Mouse (Mus musculus) spleen, adult 2 months (tissue): Measurements from ENCODE around the gene Hba-x. TPM values are rescaled to one million over a fixed set of nuclear protein-coding genes. Genes with fewer than 3 reads are reported as not detected.

ENCODE experiments used
- DNase-seq, 2 experiments: peaks; one replicate each; pipeline versions ENCODE4 v3.0.0 to v3.0.0-alpha.2; 2012 to 2021; ENCODE audit warnings: low spot score in 2 of 2, low read depth in 1 of 2
- H3K27ac ChIP-seq: fragments of 200-500 bp; 2 replicates; pipeline ENCODE4 v1.5.1; 2012; ENCODE audit warnings: low read length, inconsistent platforms; ENCODE audit not compliant: insufficient read depth
- H3K27me3 ChIP-seq: fragments of 200-500 bp; 2 replicates; pipeline ENCODE4 v1.6.1; 2012; ENCODE audit warnings: mild to moderate bottlenecking, moderate library complexity, low read length, inconsistent platforms; ENCODE audit not compliant: control insufficient read depth, insufficient read depth
- H3K36me3 ChIP-seq: fragments of 200-500 bp; 2 replicates; pipeline ENCODE4 v1.6.1; 2012; ENCODE audit warnings: mild to moderate bottlenecking, low read length, inconsistent platforms; ENCODE audit not compliant: control insufficient read depth, insufficient read depth
- H3K4me1 ChIP-seq: fragments of 200-500 bp; 2 replicates; pipeline ENCODE4 v1.6.1; 2011; ENCODE audit warnings: inconsistent platforms; ENCODE audit not compliant: control insufficient read depth, insufficient read depth, insufficient read length
- H3K4me3 ChIP-seq: fragments of 200-500 bp; 2 replicates; pipeline ENCODE4 v1.5.1; 2011; ENCODE audit warnings: mild to moderate bottlenecking, inconsistent platforms; ENCODE audit not compliant: insufficient read depth, insufficient read length; ENCODE audit errors: extremely low read depth
- CTCF ChIP-seq: fragments of 200-500 bp; IDR thresholded peaks from 2 replicates; pipeline ENCODE4 v1.5.1; 2011; ENCODE audit warnings: mild to moderate bottlenecking, inconsistent platforms; ENCODE audit not compliant: insufficient read depth, insufficient read length, insufficient replicate concordance; ENCODE audit errors: extremely low read depth
- POLR2A ChIP-seq: fragments of 200-500 bp; IDR thresholded peaks from 2 replicates; pipeline ENCODE4 v1.6.1; 2011; ENCODE audit warnings: low read depth, low read length, inconsistent platforms
- WGBS: fragments of 180-500 bp; shearing (Covaris S2); methylation state at CpG from one replicate; pipeline ENCODE4 v1.1.7; 2018; 5-methylcytosine and 5-hydroxymethylcytosine counted together
- polyA plus RNA-seq: library from polyadenylated mRNA; depleted of rRNA; stranded (reverse); fragments of >200 nt; gene quantifications from 2 replicates; pipeline ENCODE4 v1.2.3, GENCODE M21; 2012; rRNA removed

Gene Hba-x
- 0.21 TPM in 1 of 2 replicates, not detected in the other for polyA plus RNA-seq

GRCm38 (mm10) chr11:32276347-32276746 is at the start of gene Hba-x:
Gene Hba-x (plus strand): TSS chr11:32276400.
- 81% methylated on average over 3 of the region's 3 CpGs for WGBS
- H3K27me3 ChIP-seq, result peaks cover 2% of the 10 kb centered on the region; the same call in 1 of the 2 replicates
- no peaks in the 10 kb centered on the region for H3K36me3 ChIP-seq
- no peak for DNase-seq
- TF ChIP-seq POLR2A (no peak), CTCF (no peak)
- H3K4me1 ChIP-seq, result no peaks in the 10 kb centered on the region
- no peak within 1 kb of the TSS for H3K27ac ChIP-seq
- H3K4me3 ChIP-seq, result no peak within 1 kb of the TSS

- no peak for DNase-seq
- Histone ChIP-seq H3K27ac (no peak overlapping the region), H3K4me1 (peaks cover 16% of the 10 kb centered on the region), H3K4me3 (peak overlapping the region; percentile 86), H3K27me3 (peaks cover 3% of the 10 kb centered on the region; the same call in 1 of the 2 replicates), H3K36me3 (peaks cover 9% of the 10 kb centered on the region)
- WGBS, result 28% methylated on average over 1 of the region's 1 CpGs
- TF ChIP-seq CTCF (no peak), POLR2A (no peak)
Observed at GRCm38 (mm10) chr11:32227041-32227440, 49.2 kb upstream of the Hba-x start.

- Histone ChIP-seq H3K27ac (no peak overlapping the region), H3K36me3 (peaks cover 10% of the 10 kb centered on the region), H3K4me3 (no peak overlapping the region), H3K4me1 (peaks cover 12% of the 10 kb centered on the region), H3K27me3 (no peaks in the 10 kb centered on the region)
- DNase-seq, result no peak
- TF ChIP-seq CTCF (no peak), POLR2A (no peak)
- WGBS, result 96% methylated on average over 9 of the region's 9 CpGs
Observed at GRCm38 (mm10) chr11:32227555-32227954, 48.6 kb upstream of the Hba-x start.

DNA sequence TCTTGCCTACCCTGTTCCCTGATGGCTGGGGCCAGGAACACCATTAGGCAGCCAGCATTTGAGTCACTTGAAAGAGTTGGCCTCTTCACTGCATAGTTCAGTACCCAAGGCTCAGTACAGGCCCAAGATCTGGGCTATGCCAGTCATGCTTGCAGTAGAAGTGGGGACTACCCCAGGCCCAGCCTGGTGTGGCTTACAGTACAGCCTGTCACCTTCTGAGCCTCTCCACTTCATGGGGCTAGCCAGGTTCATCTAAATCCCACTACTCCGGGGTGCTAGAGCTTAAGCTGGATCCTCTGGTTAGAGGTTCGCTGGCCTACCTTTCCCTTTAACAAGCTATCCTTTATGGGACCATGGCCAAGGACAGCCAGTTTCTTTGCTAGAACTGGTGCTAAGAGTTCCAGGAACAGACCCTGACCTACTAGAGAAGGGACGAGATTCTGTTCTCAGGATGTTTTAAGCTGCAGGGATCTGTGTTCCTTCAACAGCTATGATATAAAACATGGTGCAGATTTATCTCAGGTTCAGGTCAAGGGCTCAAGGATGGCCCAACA is 47.8 kb upstream of the Hba-x start:
- DNase-seq, result no peak
- Histone ChIP-seq H3K36me3 (peaks cover 17% of the 10 kb centered on the region), H3K27ac (no peak overlapping the region), H3K4me1 (peaks cover 6% of the 10 kb centered on the region), H3K27me3 (no peaks in the 10 kb centered on the region), H3K4me3 (no peak overlapping the region)
- WGBS, result 93% methylated on average over 3 of the region's 3 CpGs
- TF ChIP-seq CTCF, result no peak
- no peak for TF ChIP-seq POLR2A

DNA sequence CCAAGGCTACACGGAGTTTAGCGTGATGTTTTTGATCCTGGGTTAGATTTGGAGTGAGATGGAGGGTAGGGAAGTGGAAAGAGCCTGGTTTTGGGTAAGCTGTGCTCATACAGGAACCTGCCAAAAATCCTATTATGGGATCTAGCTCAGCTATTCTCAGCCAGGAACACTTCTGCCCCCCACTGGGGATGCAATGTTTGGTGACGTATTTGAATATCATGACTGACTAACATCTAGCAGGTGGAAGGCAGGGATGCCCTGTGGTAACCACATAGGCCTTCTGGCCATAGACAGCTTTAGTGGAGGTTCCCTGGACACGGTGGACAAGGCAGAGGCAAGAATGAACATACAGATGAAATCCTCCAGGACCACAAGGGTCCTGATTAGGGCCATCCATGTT is 46.0 kb upstream of the Hba-x start:
- H3K4me1 ChIP-seq, result peaks cover 6% of the 10 kb centered on the region
- H3K36me3 ChIP-seq, result peaks cover 27% of the 10 kb centered on the region
- H3K27ac ChIP-seq, result no peak overlapping the region
- H3K4me3 ChIP-seq, result no peak overlapping the region
- TF ChIP-seq CTCF, result no peak
- TF ChIP-seq POLR2A, result no peak
- 89% methylated on average over 4 of the region's 4 CpGs for WGBS
- no peak for DNase-seq
- H3K27me3 ChIP-seq, result no peaks in the 10 kb centered on the region

DNA sequence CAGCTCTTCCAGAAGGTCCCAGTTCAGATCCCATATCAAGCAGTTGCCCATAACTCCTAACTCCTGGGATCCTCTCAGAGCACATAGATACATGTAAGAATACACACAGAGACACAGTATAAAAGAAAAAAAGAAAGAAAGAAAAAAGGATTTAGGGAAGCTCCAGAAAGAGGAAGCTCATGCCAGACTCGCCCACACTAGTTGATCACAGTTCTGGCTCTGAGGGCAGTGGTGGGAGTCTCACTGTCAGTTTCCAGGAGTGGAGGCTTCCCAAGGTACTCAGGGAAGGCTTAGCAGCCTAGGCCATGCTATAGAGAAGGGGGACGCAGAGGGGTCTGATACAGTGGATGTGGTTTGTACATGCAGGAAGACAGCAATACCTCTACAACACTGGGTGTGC is 45.1 kb upstream of the Hba-x start:
- peaks cover 27% of the 10 kb centered on the region for H3K36me3 ChIP-seq
- H3K27me3 ChIP-seq, result no peaks in the 10 kb centered on the region
- DNase-seq, result no peak

GRCm38 (mm10) chr11:32232848-32233247 is 43.4 kb upstream of the Hba-x start:
- WGBS, result 95% methylated on average over 10 of the region's 10 CpGs
- TF ChIP-seq CTCF (no peak), POLR2A (no peak)
- Histone ChIP-seq H3K4me1 (peaks cover 5% of the 10 kb centered on the region; the same call in 1 of the 2 replicates), H3K27ac (no peak overlapping the region), H3K27me3 (no peaks in the 10 kb centered on the region), H3K36me3 (peaks cover 27% of the 10 kb centered on the region), H3K4me3 (no peak overlapping the region)
- no peak for DNase-seq

More for the DNA sequence above, 45.1 kb upstream of the Hba-x start:
- peaks cover under 1% of the 10 kb centered on the region; the same call in 1 of the 2 replicates for H3K4me1 ChIP-seq
- TF ChIP-seq CTCF, result no peak
- TF ChIP-seq POLR2A, result no peak
- 76% methylated on average over 2 of the region's 2 CpGs for WGBS
- no peak overlapping the region for H3K4me3 ChIP-seq
- H3K27ac ChIP-seq, result no peak overlapping the region
